Mouse (Mus musculus) intestine, embryonic 15.5 days (tissue): ENCODE measurements around the gene Hoxd8. TPM values are rescaled to one million over a fixed set of nuclear protein-coding genes. Genes with fewer than 3 reads are reported as not detected.

Experiments
- ATAC-seq: fragments of 200-750 bp; cut with Nextera tagmentation; 2 replicates; pipeline ENCODE4 v1.8.0; 2017; ENCODE audit warnings: moderate TSS enrichment, moderate library complexity
- H3K27ac ChIP-seq: fragments of 300-500 bp; sonication (generic); 2 replicates; pipeline ENCODE4 v1.5.1; 2015; ENCODE audit warnings: mild to moderate bottlenecking, inconsistent platforms
- H3K27me3 ChIP-seq: fragments of 300-500 bp; sonication (generic); replicated peaks from 2 replicates; pipeline ENCODE4 v1.6.1; 2015; ENCODE audit warnings: inconsistent platforms
- H3K36me3 ChIP-seq: fragments of 300-500 bp; sonication (generic); 2 replicates; pipeline ENCODE4 v1.6.1; 2015; ENCODE audit warnings: inconsistent platforms
- H3K4me1 ChIP-seq: fragments of 300-500 bp; sonication (generic); replicated peaks from 2 replicates; pipeline ENCODE4 v1.6.1; 2015; ENCODE audit warnings: inconsistent platforms
- H3K4me2 ChIP-seq: fragments of 300-500 bp; sonication (generic); replicated peaks from 2 replicates; pipeline ENCODE4 v1.6.1; 2015; ENCODE audit warnings: mild to moderate bottlenecking, inconsistent platforms
- H3K4me3 ChIP-seq: fragments of 300-500 bp; sonication (generic); replicated peaks from 2 replicates; pipeline ENCODE4 v1.5.1; 2015; ENCODE audit warnings: inconsistent platforms
- H3K9ac ChIP-seq: fragments of 300-500 bp; sonication (generic); 2 replicates; pipeline ENCODE4 v1.6.1; 2015; ENCODE audit warnings: inconsistent platforms
- H3K9me3 ChIP-seq: fragments of 300-500 bp; sonication (generic); 2 replicates; pipeline ENCODE4 v1.6.1; 2016; ENCODE audit warnings: inconsistent platforms
- WGBS: fragments of 180-500 bp; shearing (Covaris S2); methylation state at CpG from one replicate; pipeline ENCODE4 v1.1.7; 2015; 5-methylcytosine and 5-hydroxymethylcytosine counted together
- polyA plus RNA-seq: library from polyadenylated mRNA; unstranded; fragments of >200 nt; fragmentation: Nextera tagmentation; extraction: Ambion mirVana; gene quantifications from 2 replicates; pipeline ENCODE4 v1.2.1, GENCODE M21; 2015

The Hoxd8 gene
- polyA plus RNA-seq, 1 experiment from 2014 or later, result 5.1 TPM

DNA sequence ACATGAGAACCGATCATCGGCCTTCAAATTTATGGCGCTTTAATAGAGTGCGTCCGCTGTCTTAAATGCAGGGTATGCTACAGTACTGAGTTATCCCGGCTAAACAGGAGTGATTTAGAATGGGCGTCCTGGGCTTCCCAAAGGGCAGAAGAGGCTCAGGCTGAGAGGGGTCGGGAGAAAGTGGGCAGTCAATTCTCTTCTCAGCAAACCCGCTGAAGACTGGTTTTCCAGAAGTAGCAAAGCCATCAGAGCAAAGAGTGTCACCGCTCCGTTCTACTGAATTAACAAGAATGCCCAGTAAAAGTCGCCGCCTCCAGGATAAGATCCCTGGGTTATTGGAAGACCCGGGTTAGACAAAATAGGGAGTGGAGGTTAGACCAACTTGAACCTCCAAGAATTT, 35.5 kb downstream of the Hoxd8 start:
- peak overlapping the region; percentile 66; the same call in 1 of the 2 replicates for H3K27ac ChIP-seq

GRCm38 (mm10) chr2:74740311-74741091, 36.1 kb downstream of the Hoxd8 start:
- Histone ChIP-seq H3K9ac (peak overlapping the region; percentile 44), H3K9me3 (no peaks in the 10 kb centered on the region), H3K27me3 (peaks cover 79% of the 10 kb centered on the region), H3K4me1 (peaks cover 12% of the 10 kb centered on the region), H3K4me3 (peak overlapping the region; percentile 23), H3K4me2 (peak overlapping the region; percentile 62), H3K36me3 (no peaks in the 10 kb centered on the region), H3K27ac (peak overlapping the region; percentile 66)
- 5% methylated on average over 43 of the region's 43 CpGs for WGBS
- no peak; the same call in 1 of the 2 replicates for ATAC-seq

More for the DNA sequence above, 35.5 kb downstream of the Hoxd8 start:
- peak overlapping the region; percentile 62 for H3K4me2 ChIP-seq
- H3K36me3 ChIP-seq, result no peaks in the 10 kb centered on the region
- no peak for ATAC-seq
- no peaks in the 10 kb centered on the region for H3K9me3 ChIP-seq
- peaks cover 12% of the 10 kb centered on the region for H3K4me1 ChIP-seq
- no peak overlapping the region for H3K4me3 ChIP-seq
- H3K9ac ChIP-seq, result peak overlapping the region; percentile 44; the same call in 1 of the 2 replicates
- 17% methylated on average over 14 of the region's 14 CpGs for WGBS
- peaks cover 79% of the 10 kb centered on the region for H3K27me3 ChIP-seq

DNA sequence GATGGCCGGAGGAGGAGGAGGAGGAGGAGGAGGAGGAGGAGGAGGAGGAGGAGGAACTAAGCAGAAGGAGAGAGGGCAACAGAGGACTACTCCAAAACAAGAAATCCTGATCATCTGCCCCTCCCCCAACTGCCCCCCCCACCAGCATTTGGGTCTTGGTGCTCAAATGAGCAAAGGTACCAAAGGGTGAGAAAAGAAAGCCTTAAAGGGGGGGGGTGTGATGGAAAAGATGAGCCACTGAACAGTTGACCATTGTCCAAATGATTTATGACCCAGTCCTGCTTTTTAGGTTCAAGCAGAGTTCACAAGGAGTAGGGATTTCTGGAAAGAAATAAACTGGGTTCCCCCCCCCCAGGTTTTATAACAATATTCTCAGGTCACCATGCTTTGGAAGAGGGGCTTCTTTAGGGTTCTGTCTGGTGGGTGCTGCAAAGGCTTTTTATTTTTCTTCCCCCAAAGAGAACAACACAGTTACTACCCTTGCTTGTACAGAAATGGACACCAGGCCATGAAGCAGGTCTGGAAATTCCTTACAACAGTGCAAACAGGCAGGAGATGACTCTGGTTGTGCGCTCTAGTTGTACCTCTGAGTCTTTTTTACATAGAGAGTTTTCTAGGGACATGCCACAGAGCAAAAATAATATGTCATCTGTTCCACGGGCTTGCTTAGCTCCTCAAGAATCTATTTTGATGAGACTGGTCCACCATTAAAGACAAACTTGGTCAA, 37.0 kb downstream of the Hoxd8 start:
- Histone ChIP-seq H3K27me3 (peaks cover 79% of the 10 kb centered on the region), H3K4me1 (peaks cover 12% of the 10 kb centered on the region), H3K27ac (no peak overlapping the region), H3K4me2 (no peak overlapping the region), H3K36me3 (no peaks in the 10 kb centered on the region), H3K4me3 (no peak overlapping the region), H3K9ac (no peak overlapping the region), H3K9me3 (no peaks in the 10 kb centered on the region)
- ATAC-seq, result 0 out of 2 replicates have a peak, but pooled peaks have one; percentile 2
- 60% methylated on average over 2 of the region's 3 CpGs for WGBS

GRCm38 (mm10) chr2:74741979-74742277, 37.5 kb downstream of the Hoxd8 start:
- Histone ChIP-seq H3K9me3 (no peaks in the 10 kb centered on the region), H3K27me3 (peaks cover 79% of the 10 kb centered on the region), H3K27ac (no peak overlapping the region), H3K9ac (no peak overlapping the region), H3K4me3 (no peak overlapping the region), H3K36me3 (no peaks in the 10 kb centered on the region), H3K4me2 (no peak overlapping the region), H3K4me1 (peaks cover 12% of the 10 kb centered on the region)
- no peak for ATAC-seq

- no peak; the same call in 1 of the 2 replicates for ATAC-seq
- H3K36me3 ChIP-seq, result no peaks in the 10 kb centered on the region
- H3K9me3 ChIP-seq, result no peaks in the 10 kb centered on the region
- WGBS, result 25% methylated on average over 6 of the region's 6 CpGs
- peaks cover 14% of the 10 kb centered on the region for H3K4me1 ChIP-seq
- peak overlapping the region; percentile 49 for H3K4me2 ChIP-seq
- H3K4me3 ChIP-seq, result peak overlapping the region; percentile 27
- H3K27me3 ChIP-seq, result peaks cover 81% of the 10 kb centered on the region
- peak overlapping the region; percentile 22; the same call in 1 of the 2 replicates for H3K27ac ChIP-seq
- 0 out of 2 replicates have a peak overlapping the region, but pooled peaks have one; percentile 26 for H3K9ac ChIP-seq
Measured at GRCm38 (mm10) chr2:74745540-74746297, 41.3 kb downstream of the Hoxd8 start.

DNA sequence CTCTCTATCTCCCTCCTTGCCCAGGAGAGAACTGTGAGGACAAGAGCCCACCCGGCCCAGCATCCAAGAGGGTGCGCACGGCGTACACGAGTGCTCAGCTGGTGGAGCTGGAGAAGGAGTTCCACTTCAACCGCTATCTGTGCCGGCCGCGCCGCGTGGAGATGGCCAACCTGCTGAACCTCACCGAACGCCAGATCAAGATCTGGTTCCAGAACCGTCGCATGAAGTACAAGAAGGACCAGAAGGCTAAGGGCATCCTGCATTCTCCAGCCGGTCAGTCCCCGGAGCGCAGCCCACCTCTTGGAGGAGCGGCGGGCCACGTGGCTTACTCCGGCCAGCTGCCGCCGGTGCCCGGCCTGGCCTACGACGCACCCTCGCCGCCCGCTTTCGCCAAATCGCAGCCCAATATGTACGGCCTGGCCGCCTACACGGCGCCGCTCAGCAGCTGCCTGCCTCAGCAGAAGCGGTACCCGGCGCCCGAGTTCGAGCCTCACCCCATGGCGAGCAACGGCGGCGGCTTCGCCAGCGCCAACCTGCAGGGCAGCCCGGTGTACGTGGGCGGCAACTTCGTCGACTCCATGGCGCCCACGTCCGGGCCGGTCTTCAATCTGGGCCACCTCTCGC, 42.0 kb downstream of the Hoxd8 start:
- H3K9ac ChIP-seq, result peak overlapping the region; percentile 26
- peak overlapping the region; percentile 32; the same call in 1 of the 2 replicates for H3K27ac ChIP-seq
- WGBS, result 12% methylated on average over 58 of the region's 58 CpGs
- ATAC-seq, result 0 out of 2 replicates have a peak, but pooled peaks have one; percentile 24
- peaks cover 83% of the 10 kb centered on the region for H3K27me3 ChIP-seq
- no peaks in the 10 kb centered on the region for H3K9me3 ChIP-seq
- peak overlapping the region; percentile 27 for H3K4me3 ChIP-seq
- peak overlapping the region; percentile 49 for H3K4me2 ChIP-seq
- peaks cover 12% of the 10 kb centered on the region; the same call in 1 of the 2 replicates for H3K4me1 ChIP-seq
- H3K36me3 ChIP-seq, result no peaks in the 10 kb centered on the region

GRCm38 (mm10) chr2:74747006-74747405, 42.6 kb downstream of the Hoxd8 start:
- peaks cover 12% of the 10 kb centered on the region; the same call in 1 of the 2 replicates for H3K4me1 ChIP-seq
- H3K4me3 ChIP-seq, result peak overlapping the region; percentile 27
- H3K9me3 ChIP-seq, result no peaks in the 10 kb centered on the region
- peak overlapping the region; percentile 49 for H3K4me2 ChIP-seq
- no peaks in the 10 kb centered on the region for H3K36me3 ChIP-seq
- peak overlapping the region; percentile 32; the same call in 1 of the 2 replicates for H3K27ac ChIP-seq
- peaks cover 83% of the 10 kb centered on the region for H3K27me3 ChIP-seq
- no peak for ATAC-seq
- WGBS, result 18% methylated on average over 24 of the region's 24 CpGs
- H3K9ac ChIP-seq, result peak overlapping the region; percentile 26; the same call in 1 of the 2 replicates

DNA sequence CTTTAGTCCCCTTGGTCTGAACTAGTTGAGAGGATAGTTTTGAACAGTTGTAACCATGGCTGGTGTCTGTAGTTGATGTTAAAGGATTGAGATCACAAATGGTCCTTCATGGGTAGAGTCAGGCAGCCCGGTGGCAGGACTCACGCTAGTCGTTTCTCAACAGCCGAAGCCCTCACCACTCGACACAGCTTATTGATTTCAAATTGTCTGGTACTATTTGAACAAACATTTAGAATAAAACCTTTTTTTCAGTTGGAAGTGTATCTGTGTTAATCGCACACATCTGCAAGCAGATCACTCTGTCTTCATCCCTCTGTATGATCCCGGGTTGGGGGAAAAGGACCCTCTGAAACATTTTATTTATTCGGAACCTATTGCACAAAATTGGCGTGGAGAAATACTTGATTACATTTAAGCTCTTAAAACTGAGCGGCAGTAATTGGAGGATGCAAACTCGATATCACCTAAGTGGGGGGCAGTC, 43.3 kb downstream of the Hoxd8 start:
- ATAC-seq, result no peak
- 47% methylated on average over 11 of the region's 11 CpGs for WGBS
- H3K9ac ChIP-seq, result no peak overlapping the region

GRCm38 (mm10) chr2:74748436-74748995, 44.1 kb downstream of the Hoxd8 start:
- ATAC-seq, result no peak
- H3K27me3 ChIP-seq, result peaks cover 93% of the 10 kb centered on the region
- no peak overlapping the region for H3K27ac ChIP-seq
- no peak overlapping the region for H3K4me3 ChIP-seq
- H3K4me1 ChIP-seq, result peaks cover 21% of the 10 kb centered on the region
- H3K9me3 ChIP-seq, result no peaks in the 10 kb centered on the region
- WGBS, result 31% methylated on average over 9 of the region's 9 CpGs
- no peaks in the 10 kb centered on the region for H3K36me3 ChIP-seq
- H3K4me2 ChIP-seq, result 0 out of 2 replicates have a peak overlapping the region, but pooled peaks have one; percentile 7
- H3K9ac ChIP-seq, result no peak overlapping the region

More for the DNA sequence above, 43.3 kb downstream of the Hoxd8 start:
- Histone ChIP-seq H3K27ac (no peak overlapping the region), H3K36me3 (no peaks in the 10 kb centered on the region), H3K4me1 (peaks cover 15% of the 10 kb centered on the region), H3K4me2 (no peak overlapping the region), H3K9me3 (no peaks in the 10 kb centered on the region), H3K4me3 (0 out of 2 replicates have a peak overlapping the region, but pooled peaks have one; percentile 5), H3K27me3 (peaks cover 85% of the 10 kb centered on the region)

GRCm38 (mm10) chr2:74749337-74750121, 45.1 kb downstream of the Hoxd8 start:
- Histone ChIP-seq H3K27ac (0 out of 2 replicates have a peak overlapping the region, but pooled peaks have one; percentile 9), H3K4me1 (peaks cover 21% of the 10 kb centered on the region), H3K4me3 (peak overlapping the region; percentile 29), H3K27me3 (peaks cover 89% of the 10 kb centered on the region), H3K9ac (peak overlapping the region; percentile 9; the same call in 1 of the 2 replicates), H3K36me3 (no peaks in the 10 kb centered on the region), H3K9me3 (no peaks in the 10 kb centered on the region), H3K4me2 (peak overlapping the region; percentile 67)
- under 1% methylated on average over 47 of the region's 47 CpGs for WGBS
- peak; percentile 61 for ATAC-seq
